Mouse (Mus musculus) thymus, postnatal 36 days (tissue): Measurements from ENCODE around the gene Barx1.

Source experiments
- DNase-seq, 2 experiments: peaks; one replicate each; pipeline ENCODE4 v3.0.0; 2022; ENCODE audit warnings: mixed read lengths in 2 of 2

Barx1 gene

GRCm38 (mm10) chr13:48660741-48661140 lies 2.1 kb upstream of the Barx1 start:
- DNase-seq = no peak

- no peak for DNase-seq
These were observed 1.2 kb upstream of the Barx1 start for GRCm38 (mm10) chr13:48661561-48661960.

GRCm38 (mm10) chr13:48663211-48663987 lies 601 bp downstream of the Barx1 start:
- no peak for DNase-seq

- no peak for DNase-seq
These were observed 1.2 kb downstream of the Barx1 start for GRCm38 (mm10) chr13:48663988-48664339.

GRCm38 (mm10) chr13:48664916-48665655 lies 2.3 kb downstream of the Barx1 start:
- no peak for DNase-seq

- DNase-seq = no peak
These were observed 3.1 kb downstream of the Barx1 start for GRCm38 (mm10) chr13:48665656-48666597.

GRCm38 (mm10) chr13:48667461-48667860 lies 4.7 kb downstream of the Barx1 start:
- no peak for DNase-seq

- no peak for DNase-seq
These were observed 5.5 kb downstream of the Barx1 start for GRCm38 (mm10) chr13:48668091-48668975.

GRCm38 (mm10) chr13:48668976-48669534 lies 6.3 kb downstream of the Barx1 start:
- DNase-seq = no peak

- DNase-seq = no peak
These were observed 9.6 kb downstream of the Barx1 start for GRCm38 (mm10) chr13:48672312-48672840.

GRCm38 (mm10) chr13:48674609-48675008 lies 11.8 kb downstream of the Barx1 start:
- no peak for DNase-seq

- DNase-seq = peak; percentile 16 to 19
These were observed 16.6 kb downstream of the Barx1 start for GRCm38 (mm10) chr13:48679351-48679750.

GRCm38 (mm10) chr13:48686666-48687065 lies 23.9 kb downstream of the Barx1 start:
- no peak for DNase-seq

GRCm38 (mm10) chr13:48691991-48692390 lies 29.2 kb downstream of the Barx1 start:
- no peak for DNase-seq

- no peak for DNase-seq
These were observed 31.6 kb downstream of the Barx1 start for GRCm38 (mm10) chr13:48694090-48695064.

- DNase-seq = no peak
These were observed 43.7 kb downstream of the Barx1 start for GRCm38 (mm10) chr13:48706385-48706951.

- no peak for DNase-seq
These were observed 49.9 kb downstream of the Barx1 start for GRCm38 (mm10) chr13:48712675-48713074.

- DNase-seq = no peak
These were observed 53.3 kb downstream of the Barx1 start for GRCm38 (mm10) chr13:48716075-48716474.
